Mouse (Mus musculus) E14TG2a.4 (cell line): ENCODE measurements around the gene Cabp2.
"Not testable (repeated sequence)": the region's sequence is repeated elsewhere in the genome, so short reads cannot be mapped to it uniquely, and the experiment has no call there.

Experiments used
- CTCF ChIP-seq: conservative IDR thresholded peaks from 2 replicates; pipeline ENCODE4 v1.5.1; 2014; ENCODE audit warnings: low read length
- NANOG ChIP-seq: IDR thresholded peaks from 2 replicates; pipeline ENCODE4 v1.6.1; 2014; ENCODE audit warnings: borderline replicate concordance, low read length, mixed read lengths
- POU5F1 ChIP-seq: IDR thresholded peaks from 2 replicates; pipeline ENCODE4 v1.6.1; 2014; ENCODE audit warnings: low read length, borderline replicate concordance

DNA sequence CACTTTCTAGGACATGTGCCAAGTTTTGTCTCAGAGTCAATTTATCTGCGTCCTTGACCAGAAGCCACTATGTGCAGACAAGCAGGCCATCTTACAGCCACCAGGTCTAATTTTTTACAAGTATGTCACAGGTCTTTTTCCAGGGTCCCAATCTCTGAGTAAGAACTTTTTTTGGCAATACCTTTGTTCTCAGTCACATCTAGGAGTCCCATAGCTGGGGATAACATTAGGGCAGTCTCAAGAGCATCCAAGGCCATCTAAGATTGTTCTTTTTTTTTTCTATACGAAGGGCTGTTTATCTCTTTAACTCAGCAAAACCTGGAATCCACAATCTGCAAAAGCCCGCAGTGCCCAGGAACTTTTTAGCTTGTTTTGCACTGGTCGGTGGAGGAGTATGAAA lies 18.0 kb upstream of the Cabp2 start:
- not testable (repeated sequence) for TF ChIP-seq CTCF, NANOG, POU5F1
